Mouse (Mus musculus) midbrain, embryonic 15.5 days (tissue): ENCODE data around the gene Nol12. TPM values are rescaled to one million over a fixed set of nuclear protein-coding genes. Genes with fewer than 3 reads are reported as not detected.

Experiments used
- ATAC-seq: fragments of 200-750 bp; cut with Nextera tagmentation; replicated peaks from 2 replicates; pipeline ENCODE4 v1.8.0; 2017; ENCODE audit warnings: moderate TSS enrichment
- H3K27ac ChIP-seq: fragments of 300-500 bp; sonication (generic); 2 replicates; pipeline ENCODE4 v1.5.1; 2015; ENCODE audit warnings: mild to moderate bottlenecking, inconsistent platforms
- H3K27me3 ChIP-seq: fragments of 300-500 bp; sonication (generic); replicated peaks from 2 replicates; pipeline ENCODE4 v1.6.1; 2015; ENCODE audit warnings: inconsistent platforms
- H3K36me3 ChIP-seq: fragments of 300-500 bp; sonication (generic); replicated peaks from 2 replicates; pipeline ENCODE4 v1.6.1; 2015; ENCODE audit warnings: inconsistent platforms
- H3K4me1 ChIP-seq: fragments of 300-500 bp; sonication (generic); 2 replicates; pipeline ENCODE4 v1.6.1; 2015; ENCODE audit warnings: inconsistent platforms
- H3K4me2 ChIP-seq: fragments of 300-500 bp; sonication (generic); 2 replicates; pipeline ENCODE4 v1.6.1; 2015; ENCODE audit warnings: inconsistent platforms, mild to moderate bottlenecking, moderate library complexity
- H3K4me3 ChIP-seq: fragments of 300-500 bp; sonication (generic); 2 replicates; pipeline ENCODE4 v1.5.1; 2015; ENCODE audit warnings: mild to moderate bottlenecking, inconsistent platforms
- H3K9ac ChIP-seq: fragments of 300-500 bp; sonication (generic); 2 replicates; pipeline ENCODE4 v1.6.1; 2015; ENCODE audit warnings: mild to moderate bottlenecking, inconsistent platforms
- H3K9me3 ChIP-seq: fragments of 300-500 bp; sonication (generic); 2 replicates; pipeline ENCODE4 v1.6.1; 2016; ENCODE audit warnings: inconsistent platforms
- WGBS: fragments of 180-500 bp; shearing (Covaris S2); methylation state at CpG from one replicate; pipeline ENCODE4 v1.1.7; 2015; ENCODE audit warnings: mixed read lengths; 5-methylcytosine and 5-hydroxymethylcytosine counted together
- polyA plus RNA-seq: library from polyadenylated mRNA; unstranded; fragments of >200 nt; fragmentation: Nextera tagmentation; extraction: Ambion mirVana; gene quantifications from 2 replicates; pipeline ENCODE4 v1.2.1, GENCODE M21; 2015

Nol12 gene
- polyA plus RNA-seq, 1 experiment from 2014 or later = 62.5 TPM

DNA sequence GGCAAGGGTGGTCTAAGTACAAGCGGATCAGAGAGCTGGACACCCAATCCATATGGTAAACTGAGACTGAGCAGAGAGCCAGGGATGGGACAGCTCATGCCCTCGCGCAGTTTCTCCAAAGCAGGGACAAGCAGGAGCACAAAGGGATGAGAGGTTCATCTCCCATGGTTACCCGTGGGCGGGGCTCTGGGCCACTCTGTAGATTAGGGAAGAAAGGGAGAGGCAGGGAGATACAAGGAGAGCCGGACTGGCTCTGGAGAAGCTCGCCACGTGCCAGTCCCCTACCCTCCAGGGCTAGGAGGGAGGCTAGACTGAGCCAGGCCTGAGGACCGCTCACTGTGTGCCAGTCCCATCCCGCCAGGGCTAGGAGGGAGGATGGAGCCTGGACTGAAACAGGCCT is 2.6 kb downstream of the Nol12 start:
- ATAC-seq = no peak
- Histone ChIP-seq H3K4me3 (no peak overlapping the region), H3K27ac (no peak overlapping the region), H3K9me3 (no peaks in the 10 kb centered on the region), H3K4me2 (no peak overlapping the region), H3K4me1 (peaks cover 17% of the 10 kb centered on the region), H3K36me3 (peaks cover 30% of the 10 kb centered on the region), H3K27me3 (no peaks in the 10 kb centered on the region), H3K9ac (no peak overlapping the region)
- 77% methylated on average over 10 of the region's 10 CpGs for WGBS

DNA sequence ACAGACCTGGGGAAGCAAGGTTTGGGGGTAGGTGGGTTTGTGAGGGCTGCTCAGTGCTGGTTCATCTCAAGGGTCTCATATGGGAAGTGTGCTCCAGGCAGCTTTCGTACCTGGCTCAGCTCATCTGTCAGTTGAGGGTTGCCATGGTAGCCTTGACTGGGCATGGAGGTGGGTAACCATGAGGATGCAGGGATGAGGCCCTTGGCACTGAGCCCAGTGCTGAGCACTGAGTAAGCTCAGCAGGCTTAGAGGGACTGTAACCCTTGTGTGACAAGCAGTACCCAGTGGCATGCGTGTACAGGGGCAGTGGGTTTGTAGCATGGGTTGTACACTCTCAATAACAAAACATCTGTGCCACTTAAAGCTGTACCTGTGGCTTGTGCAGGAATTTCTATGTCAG is 3.2 kb downstream of the Nol12 start:
- Histone ChIP-seq H3K9ac (no peak overlapping the region), H3K9me3 (no peaks in the 10 kb centered on the region), H3K27ac (no peak overlapping the region), H3K4me1 (peaks cover 23% of the 10 kb centered on the region), H3K36me3 (peaks cover 30% of the 10 kb centered on the region), H3K27me3 (no peaks in the 10 kb centered on the region), H3K4me3 (no peak overlapping the region), H3K4me2 (no peak overlapping the region)
- WGBS = 69% methylated on average over 2 of the region's 2 CpGs
- ATAC-seq = no peak

DNA sequence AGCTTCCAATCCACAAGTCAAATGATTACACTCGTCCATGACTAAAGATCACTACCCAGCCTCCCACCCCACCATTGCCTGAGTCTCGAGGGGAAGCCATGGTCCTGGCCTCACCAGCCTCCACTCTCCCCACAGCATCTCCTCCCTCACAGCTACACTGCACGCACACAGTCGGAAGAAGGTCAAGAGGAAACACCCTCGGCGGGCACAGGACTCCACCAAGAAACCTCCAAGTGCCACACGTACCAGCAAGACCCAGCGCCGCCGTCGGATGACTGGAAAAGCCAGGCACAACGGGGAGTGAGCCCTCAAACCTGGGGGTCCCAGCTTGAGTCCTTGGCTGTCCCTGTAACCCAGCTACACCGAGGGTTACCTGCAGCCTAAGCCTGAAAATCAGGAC is 5.6 kb downstream of the Nol12 start:
- no peak for ATAC-seq
- WGBS = 94% methylated on average over 13 of the region's 13 CpGs
- H3K27me3 ChIP-seq = no peaks in the 10 kb centered on the region
- H3K4me1 ChIP-seq = peaks cover 18% of the 10 kb centered on the region
- H3K4me3 ChIP-seq = no peak overlapping the region
- H3K9me3 ChIP-seq = no peaks in the 10 kb centered on the region
- H3K36me3 ChIP-seq = peaks cover 30% of the 10 kb centered on the region
- H3K4me2 ChIP-seq = no peak overlapping the region
- no peak overlapping the region for H3K27ac ChIP-seq
- H3K9ac ChIP-seq = no peak overlapping the region

GRCm38 (mm10) chr15:78942663-78943062 is 7.9 kb downstream of the Nol12 start:
- Histone ChIP-seq H3K9me3 (no peaks in the 10 kb centered on the region), H3K36me3 (peaks cover 27% of the 10 kb centered on the region), H3K27me3 (no peaks in the 10 kb centered on the region; the same call in 1 of the 2 replicates), H3K4me3 (peak overlapping the region; percentile 29), H3K4me2 (peak overlapping the region; percentile 48), H3K27ac (no peak overlapping the region), H3K9ac (peak overlapping the region; percentile 45), H3K4me1 (peaks cover 12% of the 10 kb centered on the region)
- WGBS = under 1% methylated on average over 9 of the region's 9 CpGs
- peak; percentile 31; the same call in 1 of the 2 replicates for ATAC-seq

DNA sequence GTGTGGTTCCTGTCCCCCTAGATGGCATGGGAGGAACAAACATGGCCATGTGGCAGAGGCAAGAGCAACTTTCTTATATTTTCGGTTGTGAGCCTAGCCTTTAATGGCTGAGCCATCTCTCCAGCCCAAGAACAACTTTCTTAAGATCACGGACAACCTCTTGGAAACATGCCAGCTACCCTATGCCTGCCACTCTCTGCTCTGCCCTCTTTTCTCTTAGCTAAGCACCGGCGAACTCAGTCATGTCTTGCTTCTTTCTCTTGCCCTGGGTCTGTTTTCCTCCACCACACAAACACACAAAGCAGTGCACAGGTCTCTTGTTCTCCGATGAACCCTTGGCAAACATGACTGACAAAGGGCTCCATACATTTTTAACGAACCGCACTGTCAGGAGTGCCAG is 11.5 kb downstream of the Nol12 start:
- Histone ChIP-seq H3K4me3 (no peak overlapping the region), H3K9me3 (no peaks in the 10 kb centered on the region), H3K4me1 (peaks cover 30% of the 10 kb centered on the region), H3K9ac (no peak overlapping the region), H3K27ac (no peak overlapping the region), H3K4me2 (no peak overlapping the region), H3K36me3 (0 out of 2 replicates have a peak, but pooled peaks cover 3% of the 10 kb centered on the region), H3K27me3 (no peaks in the 10 kb centered on the region; the same call in 1 of the 2 replicates)
- WGBS = 71% methylated on average over 7 of the region's 7 CpGs
- no peak for ATAC-seq

DNA sequence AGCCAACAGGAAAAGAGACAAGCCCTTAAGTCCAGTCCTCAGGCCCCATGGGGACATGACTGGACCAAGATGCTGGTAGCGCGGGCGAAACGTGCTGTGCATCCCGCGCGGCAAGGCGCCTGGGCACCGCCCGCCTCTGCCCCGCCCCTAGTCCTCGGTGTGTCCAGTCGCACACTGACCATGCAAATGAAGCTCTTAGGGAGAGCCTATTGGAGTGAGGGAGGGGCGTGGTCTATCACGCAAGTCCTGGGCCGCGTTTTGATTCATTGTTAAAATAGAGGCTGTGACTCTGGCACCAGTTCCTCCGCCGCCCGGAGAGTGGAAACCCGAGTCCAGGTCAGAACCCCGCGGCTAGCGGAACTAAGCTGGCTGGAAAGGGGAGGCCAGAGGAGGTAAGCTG is 12.9 kb downstream of the Nol12 start, which contains the start of gene Triobp:
TSS of gene Triobp (plus strand) at position 68 of the 400 bp plus-strand sequence.
- H3K9me3 ChIP-seq = no peaks in the 10 kb centered on the region

GRCm38 (mm10) chr15:78948152-78948725 is 13.5 kb downstream of the Nol12 start:
- 2% methylated on average over 11 of the region's 11 CpGs for WGBS

More for the DNA sequence above, 12.9 kb downstream of the Nol12 start, which contains the start of gene Triobp:
- Histone ChIP-seq H3K27ac (peak within 1 kb of the TSS; percentile 80), H3K9ac (peak within 1 kb of the TSS; percentile 72), H3K36me3 (no peaks in the 10 kb centered on the region), H3K27me3 (no peaks in the 10 kb centered on the region; the same call in 1 of the 2 replicates), H3K4me2 (peak within 1 kb of the TSS; percentile 56), H3K4me3 (peak within 1 kb of the TSS; percentile 63), H3K4me1 (peaks cover 27% of the 10 kb centered on the region)
- ATAC-seq = peak; percentile 98
- WGBS = under 1% methylated on average over 24 of the region's 24 CpGs

DNA sequence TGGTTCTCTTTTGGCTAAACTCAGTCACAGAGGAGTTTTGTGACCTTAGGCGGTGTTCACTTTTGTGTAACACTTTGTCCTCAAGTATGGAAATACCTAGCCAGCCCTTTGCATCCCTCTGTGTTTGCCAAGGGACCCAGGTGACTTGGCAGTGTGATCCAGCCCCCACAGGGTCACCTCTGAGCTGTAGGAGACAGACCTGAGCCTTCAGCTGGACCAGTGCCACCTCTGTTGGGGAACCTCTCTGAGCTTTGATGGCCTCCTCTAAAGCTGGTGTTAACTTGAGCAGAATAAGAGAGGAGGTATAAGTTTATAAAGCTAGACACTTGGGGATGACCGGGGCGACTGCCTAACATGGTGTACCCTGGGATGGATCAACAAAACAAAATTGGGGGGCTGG is 14.2 kb downstream of the Nol12 start:
- Histone ChIP-seq H3K9me3 (no peaks in the 10 kb centered on the region), H3K36me3 (no peaks in the 10 kb centered on the region; the same call in 1 of the 2 replicates), H3K4me2 (peak overlapping the region; percentile 56), H3K27ac (no peak overlapping the region), H3K9ac (peak overlapping the region; percentile 72; the same call in 1 of the 2 replicates), H3K4me1 (peaks cover 24% of the 10 kb centered on the region), H3K27me3 (no peaks in the 10 kb centered on the region; the same call in 1 of the 2 replicates), H3K4me3 (peak overlapping the region; percentile 63)
- WGBS = 94% methylated on average over 3 of the region's 3 CpGs
- no peak for ATAC-seq

More at GRCm38 (mm10) chr15:78948152-78948725, 13.5 kb downstream of the Nol12 start:
- Histone ChIP-seq H3K36me3 (no peaks in the 10 kb centered on the region; the same call in 1 of the 2 replicates), H3K4me2 (peak overlapping the region; percentile 56), H3K4me3 (peak overlapping the region; percentile 63), H3K27me3 (no peaks in the 10 kb centered on the region; the same call in 1 of the 2 replicates), H3K4me1 (peaks cover 24% of the 10 kb centered on the region), H3K27ac (peak overlapping the region; percentile 80), H3K9ac (peak overlapping the region; percentile 72), H3K9me3 (no peaks in the 10 kb centered on the region)
- peak; percentile 55 for ATAC-seq

DNA sequence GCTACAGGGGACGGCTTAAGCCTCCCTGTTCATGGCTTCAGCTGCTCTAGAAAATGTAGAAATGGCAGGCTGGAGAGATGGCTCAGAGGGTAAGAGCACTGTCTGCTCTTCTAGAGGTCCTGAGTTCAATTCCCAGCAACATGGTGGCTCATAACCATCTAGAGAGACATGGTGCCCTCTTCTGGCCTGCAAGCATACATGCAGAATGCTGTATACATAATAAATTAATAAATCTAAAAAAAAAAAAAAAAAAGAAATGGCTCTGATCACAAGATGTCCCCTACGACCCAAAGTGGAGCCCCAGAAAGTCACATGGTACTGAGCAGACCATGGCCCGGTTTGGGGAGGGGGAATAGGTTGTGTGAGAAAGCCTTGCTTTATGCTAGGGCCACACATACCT is 20.9 kb downstream of the Nol12 start:
- H3K9ac ChIP-seq = no peak overlapping the region
- ATAC-seq = no peak
- H3K4me2 ChIP-seq = no peak overlapping the region
- H3K36me3 ChIP-seq = peaks cover 15% of the 10 kb centered on the region
- WGBS = 79% methylated on average over 3 of the region's 3 CpGs
- 0 out of 2 replicates have a peak, but pooled peaks cover 3% of the 10 kb centered on the region for H3K4me1 ChIP-seq
- no peak overlapping the region for H3K27ac ChIP-seq
- no peaks in the 10 kb centered on the region for H3K9me3 ChIP-seq
- no peak overlapping the region for H3K4me3 ChIP-seq
- H3K27me3 ChIP-seq = no peaks in the 10 kb centered on the region

DNA sequence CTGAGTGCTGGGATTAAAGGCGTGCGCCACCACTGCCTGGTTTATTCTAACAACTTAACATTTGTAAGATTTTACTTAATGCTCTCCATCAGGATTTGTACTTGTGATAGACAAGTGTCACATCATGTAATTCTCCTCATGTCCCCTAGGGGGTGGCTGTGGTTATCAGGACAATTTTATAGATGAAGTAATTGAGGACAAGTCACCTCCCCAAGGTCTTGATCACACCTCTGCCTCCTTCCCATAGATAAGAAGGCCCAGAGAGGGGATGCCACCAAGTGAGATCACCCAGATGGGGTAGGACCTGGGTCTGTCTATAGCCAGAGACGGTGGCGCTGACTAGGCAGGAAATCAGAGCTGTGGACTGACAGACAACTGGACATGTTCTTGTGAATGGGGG is 21.6 kb downstream of the Nol12 start:
- Histone ChIP-seq H3K27me3 (no peaks in the 10 kb centered on the region), H3K27ac (no peak overlapping the region), H3K4me1 (no peaks in the 10 kb centered on the region), H3K4me2 (no peak overlapping the region), H3K4me3 (no peak overlapping the region), H3K9ac (no peak overlapping the region), H3K9me3 (no peaks in the 10 kb centered on the region), H3K36me3 (peaks cover 20% of the 10 kb centered on the region)
- 89% methylated on average over 4 of the region's 4 CpGs for WGBS
- no peak for ATAC-seq

GRCm38 (mm10) chr15:78957021-78957420 is 22.3 kb downstream of the Nol12 start:
- no peak overlapping the region for H3K4me3 ChIP-seq
- no peaks in the 10 kb centered on the region for H3K27me3 ChIP-seq
- no peak overlapping the region for H3K4me2 ChIP-seq
- H3K9me3 ChIP-seq = no peaks in the 10 kb centered on the region
- ATAC-seq = no peak
- H3K9ac ChIP-seq = no peak overlapping the region
- 85% methylated on average over 15 of the region's 15 CpGs for WGBS
- no peak overlapping the region for H3K27ac ChIP-seq
- no peaks in the 10 kb centered on the region for H3K4me1 ChIP-seq
- peaks cover 24% of the 10 kb centered on the region for H3K36me3 ChIP-seq

- H3K36me3 ChIP-seq = peaks cover 24% of the 10 kb centered on the region
Measured at GRCm38 (mm10) chr15:78959537-78959936, 24.8 kb downstream of the Nol12 start.

DNA sequence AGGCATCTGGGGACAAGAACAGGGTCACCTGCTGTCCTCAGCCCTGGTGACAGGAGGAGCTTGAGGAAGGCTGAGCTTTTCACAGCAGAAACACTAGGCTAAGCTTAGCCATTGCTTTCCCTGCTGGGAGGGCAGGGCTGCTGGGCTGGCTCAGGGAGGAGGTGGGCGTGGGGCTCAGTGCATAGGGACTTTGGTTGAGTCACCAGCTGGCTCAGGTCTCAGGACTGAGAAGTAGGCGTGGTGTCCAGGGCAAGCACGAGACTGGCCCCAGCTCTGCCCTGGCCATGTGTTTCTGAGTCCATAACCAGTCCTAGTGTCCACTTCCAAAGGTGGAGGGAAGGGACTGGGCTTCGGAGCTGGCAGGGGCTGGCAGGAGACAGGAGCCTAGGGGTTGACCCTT is 25.4 kb downstream of the Nol12 start:
- WGBS = 89% methylated on average over 4 of the region's 4 CpGs
- ATAC-seq = no peak
- no peak overlapping the region for H3K4me3 ChIP-seq
- H3K9ac ChIP-seq = no peak overlapping the region
- 0 out of 2 replicates have a peak, but pooled peaks cover 3% of the 10 kb centered on the region for H3K4me1 ChIP-seq
- H3K36me3 ChIP-seq = peaks cover 24% of the 10 kb centered on the region
- H3K4me2 ChIP-seq = no peak overlapping the region
- no peaks in the 10 kb centered on the region for H3K27me3 ChIP-seq
- H3K27ac ChIP-seq = no peak overlapping the region
- no peaks in the 10 kb centered on the region for H3K9me3 ChIP-seq

More at GRCm38 (mm10) chr15:78959537-78959936, 24.8 kb downstream of the Nol12 start:
- Histone ChIP-seq H3K9me3 (no peaks in the 10 kb centered on the region), H3K27ac (no peak overlapping the region), H3K27me3 (no peaks in the 10 kb centered on the region), H3K9ac (no peak overlapping the region), H3K4me1 (0 out of 2 replicates have a peak, but pooled peaks cover 3% of the 10 kb centered on the region), H3K4me3 (no peak overlapping the region), H3K4me2 (no peak overlapping the region)
- ATAC-seq = no peak
- WGBS = 92% methylated on average over 11 of the region's 11 CpGs
